Mouse (Mus musculus) cerebellum, adult 2 months (tissue): Measurements from ENCODE around the gene Shank2.

ENCODE experiments used
- CTCF ChIP-seq: fragments of 200-500 bp; IDR thresholded peaks from 2 replicates; pipeline ENCODE4 v1.5.1; 2011; ENCODE audit warnings: low read depth, mild to moderate bottlenecking, control low read depth, low read length, moderate library complexity, borderline replicate concordance; ENCODE audit not compliant: insufficient read depth
- POLR2A ChIP-seq: fragments of 200-500 bp; IDR thresholded peaks from 2 replicates; pipeline ENCODE4 v1.6.1; 2011; ENCODE audit warnings: low read length, control low read depth, borderline replicate concordance; ENCODE audit not compliant: insufficient read depth

DNA sequence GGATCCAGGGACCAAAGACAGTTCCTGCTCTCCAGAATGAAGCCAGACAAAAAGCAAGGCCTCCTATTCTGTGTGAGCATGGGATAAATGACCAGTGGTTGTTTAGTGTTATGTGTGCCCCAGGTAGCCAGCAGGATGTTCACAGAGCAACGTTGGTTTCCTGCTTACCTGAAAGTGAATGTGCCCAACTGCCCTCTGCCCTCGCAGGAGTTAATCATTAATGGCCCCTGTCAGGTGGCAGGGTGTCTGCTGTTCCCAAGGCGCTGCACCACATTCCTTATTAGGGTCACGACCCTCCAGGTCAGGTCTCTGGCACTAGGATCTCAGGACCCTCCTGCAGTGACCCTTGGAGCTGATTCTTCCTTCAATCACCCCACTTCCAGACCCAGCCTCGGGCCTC is 21.0 kb downstream of the Shank2 start:
- no peak for TF ChIP-seq CTCF
- no peak for TF ChIP-seq POLR2A
